Mouse (Mus musculus) heart, adult 9 months (tissue): ENCODE data around the gene Lsamp.
"Not testable (repeated sequence)": the region's sequence is repeated elsewhere in the genome, so short reads cannot be mapped to it uniquely, and the experiment has no call there.

ENCODE experiments used
- DNase-seq, 2 experiments: peaks; one replicate each; pipeline ENCODE4 v3.0.0; 2022; ENCODE audit warnings: low spot score in 2 of 2

Gene Lsamp

GRCm38 (mm10) chr16:40491606-40492005, 507.4 kb downstream of the Lsamp start:
- no peak for DNase-seq

- no peak for DNase-seq
Observed at GRCm38 (mm10) chr16:40504262-40504960, 520.2 kb downstream of the Lsamp start.

- no peak for DNase-seq
Observed at GRCm38 (mm10) chr16:40509146-40510030, 525.2 kb downstream of the Lsamp start.

- DNase-seq: no peak
Observed at GRCm38 (mm10) chr16:40536754-40537153, 552.6 kb downstream of the Lsamp start.

GRCm38 (mm10) chr16:40549663-40550062, 565.5 kb downstream of the Lsamp start:
- DNase-seq: no peak

GRCm38 (mm10) chr16:40555608-40556007, 571.4 kb downstream of the Lsamp start:
- DNase-seq: no peak

- no peak for DNase-seq
Observed at GRCm38 (mm10) chr16:40557680-40558249, 573.6 kb downstream of the Lsamp start.

- DNase-seq: no peak
Observed at GRCm38 (mm10) chr16:40567431-40567941, 583.3 kb downstream of the Lsamp start.

- DNase-seq: no peak
Observed at GRCm38 (mm10) chr16:40572085-40572745, 588.1 kb downstream of the Lsamp start.

- no peak for DNase-seq
Observed at GRCm38 (mm10) chr16:40582076-40582475, 597.9 kb downstream of the Lsamp start.

- DNase-seq: no peak
Observed at GRCm38 (mm10) chr16:40593161-40593560, 609.0 kb downstream of the Lsamp start.

GRCm38 (mm10) chr16:40601431-40602387, 617.5 kb downstream of the Lsamp start:
- DNase-seq: no peak

GRCm38 (mm10) chr16:40607509-40607908, 623.3 kb downstream of the Lsamp start:
- no peak for DNase-seq

GRCm38 (mm10) chr16:40616697-40617096, 632.5 kb downstream of the Lsamp start:
- not testable (repeated sequence) for DNase-seq

GRCm38 (mm10) chr16:40621086-40621485, 636.9 kb downstream of the Lsamp start:
- not testable (repeated sequence) for DNase-seq

- no peak for DNase-seq
Observed at GRCm38 (mm10) chr16:40627159-40627558, 643.0 kb downstream of the Lsamp start.

- no peak for DNase-seq
Observed at GRCm38 (mm10) chr16:40639621-40640371, 655.6 kb downstream of the Lsamp start.

GRCm38 (mm10) chr16:40652800-40653199, 668.6 kb downstream of the Lsamp start:
- no peak for DNase-seq

GRCm38 (mm10) chr16:40653508-40653907, 669.3 kb downstream of the Lsamp start:
- DNase-seq: no peak

GRCm38 (mm10) chr16:40656347-40656746, 672.2 kb downstream of the Lsamp start:
- DNase-seq: no peak
